Mouse (Mus musculus): ENCODE data around the gene Commd6. TPM values are rescaled to one million over a fixed set of nuclear protein-coding genes. Genes with fewer than 3 reads are reported as not detected.
A peak's percentile ranks its signal among the peaks of the same experiment; 100 is the strongest.

The Commd6 gene
- 87.8 and 89.9 TPM in 2 replicates for polyA plus RNA-seq (2015; fragmentation: Nextera tagmentation; extraction: Ambion mirVana)

GRCm38 (mm10) chr14:101640153-101640843 is at the start of gene Commd6:
TSS of gene Commd6 (minus strand) at chr14:101640686.
- no peaks in the 10 kb centered on the region for H3K9me3 ChIP-seq
- ATAC-seq (ENCODE audit: insufficient number of reproducible peaks, low FRiP score, low TSS enrichment, low read depth), result peak; percentile 95
- under 1% methylated on average over 39 of the region's 39 CpGs for WGBS

DNA sequence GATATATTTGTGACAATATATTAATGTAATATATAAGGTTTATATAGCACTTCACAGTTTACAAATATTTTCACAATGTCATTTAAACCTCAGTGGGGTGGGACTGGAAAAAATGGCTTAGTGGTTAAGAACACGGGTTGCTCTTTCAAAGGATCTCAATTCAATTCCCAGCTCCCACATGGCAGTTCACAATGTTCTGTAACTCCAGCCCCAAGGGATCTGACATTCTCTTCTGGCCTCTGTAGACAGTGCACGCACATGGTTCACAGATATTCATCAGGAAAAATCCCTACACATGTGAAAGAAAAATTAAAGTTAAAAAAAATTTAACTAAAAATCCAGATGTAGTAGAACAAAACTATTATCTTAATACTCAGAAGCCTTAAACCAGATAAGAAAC is 47.9 kb upstream of the Commd6 start:
- 76% methylated on average over 2 of the region's 2 CpGs for WGBS
- no peaks in the 10 kb centered on the region for H3K4me1 ChIP-seq
- no peak overlapping the region for H3K9ac ChIP-seq
- H3K36me3 ChIP-seq, result no peaks in the 10 kb centered on the region
- H3K27ac ChIP-seq, result no peak overlapping the region
- H3K4me3 ChIP-seq, result no peak overlapping the region
- H3K9me3 ChIP-seq, result no peaks in the 10 kb centered on the region
- no peaks in the 10 kb centered on the region for H3K27me3 ChIP-seq
- no peak for ATAC-seq (ENCODE audit: insufficient number of reproducible peaks, low FRiP score, low TSS enrichment, low read depth)
- no peak overlapping the region for H3K4me2 ChIP-seq

More at GRCm38 (mm10) chr14:101640153-101640843, at the start of gene Commd6:
- Histone ChIP-seq H3K4me2 (peak within 1 kb of the TSS; percentile 65), H3K4me3 (peak within 1 kb of the TSS; percentile 92), H3K27ac (peak within 1 kb of the TSS; percentile 88), H3K27me3 (no peaks in the 10 kb centered on the region), H3K9ac (peak within 1 kb of the TSS; percentile 78), H3K36me3 (peaks cover 5% of the 10 kb centered on the region; the same call in 1 of the 2 replicates), H3K4me1 (peaks cover 5% of the 10 kb centered on the region; the same call in 1 of the 2 replicates)

DNA sequence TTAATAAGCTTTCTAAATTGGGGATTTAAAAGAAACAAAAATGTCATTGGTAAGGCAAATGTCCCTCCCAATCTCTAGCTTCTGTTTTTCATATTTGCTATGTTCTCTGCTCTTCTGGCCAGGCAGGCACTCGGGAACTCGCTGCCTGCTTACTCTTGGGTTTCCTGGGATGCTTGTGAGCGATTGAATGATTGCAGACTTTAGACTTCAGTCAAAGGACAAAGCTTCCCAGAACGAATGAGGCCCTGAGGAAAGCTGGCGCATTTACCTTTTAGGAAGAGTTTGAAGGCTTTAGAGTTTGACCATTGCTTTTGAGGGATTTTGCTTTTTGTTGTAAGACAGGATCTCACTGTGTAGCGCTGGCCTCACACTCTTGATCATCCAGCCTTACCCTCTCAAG is 47.2 kb upstream of the Commd6 start:
- Histone ChIP-seq H3K27ac (no peak overlapping the region), H3K9ac (no peak overlapping the region), H3K36me3 (no peaks in the 10 kb centered on the region), H3K4me2 (no peak overlapping the region), H3K4me3 (no peak overlapping the region), H3K9me3 (no peaks in the 10 kb centered on the region), H3K27me3 (no peaks in the 10 kb centered on the region), H3K4me1 (no peaks in the 10 kb centered on the region)
- ATAC-seq (ENCODE audit: insufficient number of reproducible peaks, low FRiP score, low TSS enrichment, low read depth), result no peak
- WGBS, result 91% methylated on average over 6 of the region's 6 CpGs

- WGBS, result 84% methylated on average over 1 of the region's 1 CpGs
- H3K36me3 ChIP-seq, result peaks cover 11% of the 10 kb centered on the region
Observed at GRCm38 (mm10) chr14:101672226-101672625, 31.7 kb upstream of the Commd6 start.

DNA sequence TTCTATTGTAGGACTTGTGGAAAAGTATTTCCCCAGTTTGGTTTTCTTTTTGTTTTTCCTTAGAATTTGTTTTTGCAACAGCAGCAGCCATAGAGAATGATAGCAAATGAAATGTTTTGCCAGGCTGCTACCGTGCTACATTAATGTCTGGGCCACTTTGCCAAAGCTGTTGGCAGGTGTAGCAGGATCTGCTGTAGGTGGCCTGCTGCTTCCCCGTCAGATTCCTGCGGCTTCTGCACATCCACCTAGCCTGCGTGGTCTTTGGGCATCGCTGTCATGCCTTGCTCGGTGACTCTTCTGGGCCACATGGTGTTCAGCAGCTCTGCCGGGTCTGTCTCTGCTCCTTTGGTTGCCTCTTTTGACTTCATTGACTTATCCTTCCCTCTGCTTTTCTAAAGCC is 28.1 kb upstream of the Commd6 start:
- Histone ChIP-seq H3K9ac (no peak overlapping the region), H3K9me3 (no peaks in the 10 kb centered on the region), H3K4me1 (no peaks in the 10 kb centered on the region), H3K27me3 (no peaks in the 10 kb centered on the region), H3K27ac (no peak overlapping the region), H3K36me3 (peaks cover 7% of the 10 kb centered on the region; the same call in 1 of the 2 replicates), H3K4me3 (no peak overlapping the region), H3K4me2 (no peak overlapping the region)
- ATAC-seq (ENCODE audit: insufficient number of reproducible peaks, low FRiP score, low TSS enrichment, low read depth), result no peak
- 92% methylated on average over 7 of the region's 7 CpGs for WGBS

More at GRCm38 (mm10) chr14:101672226-101672625, 31.7 kb upstream of the Commd6 start:
- Histone ChIP-seq H3K4me3 (no peak overlapping the region), H3K9me3 (no peaks in the 10 kb centered on the region), H3K4me1 (no peaks in the 10 kb centered on the region), H3K27ac (no peak overlapping the region), H3K27me3 (no peaks in the 10 kb centered on the region), H3K9ac (no peak overlapping the region), H3K4me2 (no peak overlapping the region)
- no peak for ATAC-seq (ENCODE audit: insufficient number of reproducible peaks, low FRiP score, low TSS enrichment, low read depth)

DNA sequence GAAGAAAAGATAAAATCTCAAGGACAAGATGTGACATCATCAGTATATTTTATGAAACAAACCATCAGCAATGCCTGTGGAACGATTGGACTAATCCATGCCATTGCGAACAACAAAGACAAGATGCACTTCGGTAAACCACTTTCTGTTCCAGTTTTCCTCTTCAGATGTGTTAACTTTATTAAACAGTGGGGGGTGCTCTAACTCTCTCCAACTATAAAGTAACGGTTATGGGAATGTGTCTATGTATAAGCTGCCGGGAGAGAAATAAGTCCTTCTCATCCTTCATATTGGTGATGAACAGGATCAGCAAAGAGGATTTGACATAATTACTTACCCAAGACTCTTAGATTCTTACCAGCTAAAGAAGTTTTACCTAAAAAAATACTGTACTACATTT is 26.1 kb upstream of the Commd6 start:
- Histone ChIP-seq H3K9me3 (no peaks in the 10 kb centered on the region), H3K4me2 (no peak overlapping the region), H3K4me3 (no peak overlapping the region), H3K4me1 (no peaks in the 10 kb centered on the region), H3K36me3 (peaks cover 7% of the 10 kb centered on the region; the same call in 1 of the 2 replicates), H3K9ac (no peak overlapping the region), H3K27ac (no peak overlapping the region), H3K27me3 (no peaks in the 10 kb centered on the region)
- no peak for ATAC-seq (ENCODE audit: insufficient number of reproducible peaks, low FRiP score, low TSS enrichment, low read depth)
- WGBS, result 74% methylated on average over 5 of the region's 5 CpGs

DNA sequence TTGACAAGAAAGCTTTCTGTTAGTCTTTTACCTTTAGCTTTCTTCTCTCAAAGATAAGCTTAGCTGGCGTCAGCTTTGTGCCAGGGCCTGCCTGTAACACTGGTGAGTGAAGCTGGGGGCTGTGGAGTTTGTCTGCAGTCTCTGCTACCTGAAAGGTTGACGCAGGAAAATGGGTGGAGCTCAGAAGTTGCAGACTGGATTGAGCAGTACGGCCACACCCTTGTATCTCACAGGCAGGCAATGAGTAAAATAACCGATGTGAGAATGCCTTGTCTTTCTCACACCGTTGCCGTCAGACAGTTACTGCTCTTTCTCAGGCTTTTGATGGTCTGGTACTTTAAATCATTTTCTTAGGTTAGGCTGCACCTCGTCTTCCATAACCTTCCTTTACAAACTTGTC is 25.6 kb upstream of the Commd6 start:
- ATAC-seq (ENCODE audit: insufficient number of reproducible peaks, low FRiP score, low TSS enrichment, low read depth), result no peak
- no peaks in the 10 kb centered on the region for H3K4me1 ChIP-seq
- no peak overlapping the region for H3K27ac ChIP-seq
- no peak overlapping the region for H3K4me3 ChIP-seq
- peaks cover 7% of the 10 kb centered on the region; the same call in 1 of the 2 replicates for H3K36me3 ChIP-seq
- H3K4me2 ChIP-seq, result no peak overlapping the region
- 87% methylated on average over 7 of the region's 7 CpGs for WGBS
- no peaks in the 10 kb centered on the region for H3K27me3 ChIP-seq
- H3K9me3 ChIP-seq, result no peaks in the 10 kb centered on the region
- H3K9ac ChIP-seq, result no peak overlapping the region

- no peak overlapping the region for H3K4me2 ChIP-seq
- no peak overlapping the region for H3K4me3 ChIP-seq
- H3K36me3 ChIP-seq, result peaks cover 7% of the 10 kb centered on the region; the same call in 1 of the 2 replicates
- H3K4me1 ChIP-seq, result no peaks in the 10 kb centered on the region
- 85% methylated on average over 3 of the region's 3 CpGs for WGBS
- no peak overlapping the region for H3K9ac ChIP-seq
- no peaks in the 10 kb centered on the region for H3K9me3 ChIP-seq
- H3K27me3 ChIP-seq, result no peaks in the 10 kb centered on the region
- ATAC-seq (ENCODE audit: insufficient number of reproducible peaks, low FRiP score, low TSS enrichment, low read depth), result no peak
- no peak overlapping the region for H3K27ac ChIP-seq
Observed at GRCm38 (mm10) chr14:101664274-101664673, 23.8 kb upstream of the Commd6 start.

GRCm38 (mm10) chr14:101661654-101662412 is 21.3 kb upstream of the Commd6 start:
- WGBS, result 28% methylated on average over 3 of the region's 3 CpGs
- no peak overlapping the region for H3K4me3 ChIP-seq
- H3K9ac ChIP-seq, result no peak overlapping the region
- no peak overlapping the region for H3K27ac ChIP-seq
- no peaks in the 10 kb centered on the region for H3K4me1 ChIP-seq
- no peaks in the 10 kb centered on the region for H3K9me3 ChIP-seq
- H3K27me3 ChIP-seq, result no peaks in the 10 kb centered on the region
- no peak overlapping the region for H3K4me2 ChIP-seq
- ATAC-seq (ENCODE audit: insufficient number of reproducible peaks, low FRiP score, low TSS enrichment, low read depth), result no peak
- no peaks in the 10 kb centered on the region for H3K36me3 ChIP-seq

GRCm38 (mm10) chr14:101656307-101656706 is 15.8 kb upstream of the Commd6 start:
- Histone ChIP-seq H3K27me3 (no peaks in the 10 kb centered on the region), H3K9ac (no peak overlapping the region), H3K4me2 (no peak overlapping the region), H3K4me3 (no peak overlapping the region), H3K9me3 (no peaks in the 10 kb centered on the region), H3K27ac (no peak overlapping the region), H3K4me1 (peaks cover 3% of the 10 kb centered on the region), H3K36me3 (no peaks in the 10 kb centered on the region)
- no peak for ATAC-seq (ENCODE audit: insufficient number of reproducible peaks, low FRiP score, low TSS enrichment, low read depth)
- 80% methylated on average over 10 of the region's 10 CpGs for WGBS

- Histone ChIP-seq H3K9ac (peak overlapping the region; percentile 83), H3K36me3 (no peaks in the 10 kb centered on the region), H3K27ac (no peak overlapping the region), H3K27me3 (no peaks in the 10 kb centered on the region), H3K4me2 (peak overlapping the region; percentile 91), H3K4me1 (peaks cover 3% of the 10 kb centered on the region), H3K9me3 (no peaks in the 10 kb centered on the region), H3K4me3 (peak overlapping the region; percentile 88)
- ATAC-seq (ENCODE audit: insufficient number of reproducible peaks, low FRiP score, low TSS enrichment, low read depth), result no peak
- WGBS, result 3% methylated on average over 10 of the region's 10 CpGs
Observed at GRCm38 (mm10) chr14:101654526-101654909, 14.0 kb upstream of the Commd6 start.

Measured in limb, embryonic 15.5 days (tissue).